Mouse (Mus musculus): ENCODE measurements around the gene Fam19a2. TPM values are rescaled to one million over a fixed set of nuclear protein-coding genes. Genes with fewer than 3 reads are reported as not detected.

The Fam19a2 gene
- total RNA-seq, 1 experiment from 2014 or later = 1.5 TPM

DNA sequence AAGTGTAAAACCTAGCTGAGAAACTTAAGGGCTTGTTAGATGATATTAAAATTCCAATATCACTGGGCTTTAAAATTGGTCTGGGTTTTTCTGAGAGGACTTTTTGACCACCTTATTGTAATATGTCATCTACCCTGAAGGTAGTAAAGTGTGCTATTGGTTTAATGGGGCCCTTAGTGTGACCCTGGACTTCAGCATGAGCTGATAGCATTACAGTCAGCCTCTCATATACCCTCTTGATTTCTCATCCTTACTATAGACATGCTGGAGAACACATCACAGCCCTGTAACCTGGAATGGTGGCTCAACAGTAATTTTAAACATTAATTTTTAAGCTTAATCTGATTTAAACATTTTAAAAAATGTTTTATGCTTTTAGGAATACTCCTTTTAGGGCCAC, 459.8 kb downstream of the Fam19a2 start:
- no peak for DNase-seq

DNA sequence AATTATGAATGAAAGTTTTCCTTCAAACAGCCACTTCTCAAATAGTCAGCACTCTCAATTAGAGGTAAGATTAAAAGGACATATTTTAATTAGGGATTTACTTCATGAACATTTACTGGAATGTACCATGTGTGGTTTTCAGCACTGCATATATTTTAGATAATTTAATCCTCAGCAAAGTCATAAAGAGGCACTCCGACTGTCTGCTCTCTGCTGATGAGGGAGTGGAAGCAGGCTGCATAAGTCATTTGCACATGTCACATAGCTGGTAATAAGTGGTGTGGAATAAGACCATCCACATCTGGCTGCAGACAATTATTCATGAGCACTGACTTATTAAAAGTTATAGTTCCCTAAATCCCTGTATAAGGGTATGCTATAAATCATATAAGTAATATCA, 484.5 kb downstream of the Fam19a2 start:
- DNase-seq = no peak

DNA sequence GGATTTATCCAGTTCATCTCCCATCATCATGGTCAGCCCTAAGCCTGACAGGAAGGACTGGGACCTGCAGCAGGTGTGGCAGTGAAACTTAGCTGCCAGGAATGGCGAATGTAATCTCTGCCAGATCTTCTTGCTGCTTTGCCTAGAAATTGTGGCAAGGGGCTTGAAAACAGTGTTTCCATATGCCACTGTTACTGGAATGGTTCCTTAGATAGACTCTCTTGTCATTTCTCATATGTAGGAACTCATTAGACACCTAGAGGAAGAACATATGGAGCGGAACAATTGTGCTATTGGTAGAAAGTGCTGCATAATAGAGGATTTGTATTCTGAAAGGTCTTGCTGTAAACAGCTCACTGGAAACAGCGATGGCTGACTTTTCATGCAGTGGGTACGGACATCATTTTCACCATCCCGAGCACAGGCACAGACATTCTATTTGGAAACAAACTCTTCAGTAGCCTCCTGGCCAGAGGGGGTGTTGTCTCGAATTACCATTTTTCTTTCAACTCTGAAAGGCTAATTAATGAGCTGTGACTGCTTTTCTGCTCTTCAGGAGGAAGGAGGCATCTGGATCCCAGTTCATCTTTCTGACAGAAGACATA, 488.0 kb downstream of the Fam19a2 start:
- DNase-seq = no peak

DNA sequence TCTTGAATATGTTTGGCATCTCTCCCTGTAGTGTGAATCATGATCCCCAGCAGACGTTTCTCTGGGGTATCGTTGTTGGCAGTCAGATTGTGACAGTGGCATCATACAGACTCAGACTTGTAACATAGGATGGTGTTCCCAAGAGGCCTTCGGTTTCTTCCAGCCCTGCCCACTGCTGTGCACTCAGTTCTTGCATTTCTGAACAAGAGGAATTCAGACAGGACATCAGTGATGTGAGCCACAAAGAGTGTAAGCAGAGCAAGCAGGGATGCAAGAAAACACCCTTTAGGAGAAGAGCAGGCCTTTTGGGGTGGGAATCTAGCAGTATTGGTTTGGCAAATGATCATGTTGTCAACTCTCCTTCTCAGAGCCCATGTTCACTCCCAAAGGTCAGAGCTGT, 489.0 kb downstream of the Fam19a2 start:
- DNase-seq = no peak

DNA sequence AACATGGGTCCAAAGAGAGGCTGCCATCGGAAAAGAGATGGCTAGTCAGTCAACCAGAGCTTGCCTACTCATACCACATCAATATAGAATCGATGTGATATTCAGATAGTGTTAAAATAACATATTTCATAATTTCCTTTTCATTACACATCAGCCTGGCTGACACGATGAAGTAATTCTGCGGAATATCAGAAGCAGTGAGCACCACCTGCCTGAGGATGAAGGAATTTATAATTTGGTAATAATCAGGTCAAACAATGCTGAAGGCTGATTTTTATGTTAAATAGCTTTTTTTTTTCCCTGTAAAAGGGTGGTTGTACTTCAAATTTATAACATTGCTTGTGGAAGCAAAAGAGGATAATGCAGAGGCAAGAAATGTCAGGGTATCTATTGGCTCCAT, 490.2 kb downstream of the Fam19a2 start:
- DNase-seq = no peak

DNA sequence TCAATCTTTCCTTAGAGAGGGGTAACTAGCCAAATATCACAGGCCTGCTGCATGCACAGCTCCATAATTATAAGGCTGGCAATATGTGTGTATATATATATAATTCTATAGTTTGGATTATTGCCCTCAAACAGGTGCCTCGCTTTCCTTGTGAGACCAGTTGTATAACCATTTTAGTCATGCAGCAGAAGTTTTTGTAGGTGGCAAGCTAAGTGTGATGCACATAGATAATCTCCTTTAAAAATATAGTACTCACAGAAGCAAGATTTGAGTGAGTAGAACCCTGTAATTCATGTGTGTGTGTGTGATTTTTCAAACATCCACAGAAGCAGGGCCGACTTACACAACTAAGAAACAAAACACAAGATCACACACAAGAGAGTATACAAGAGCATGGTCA, 525.6 kb downstream of the Fam19a2 start:
- DNase-seq = no peak

Other genes starting within 250 kb of the Fam19a2 start
- gene Mon2, start 187.5 kb upstream of the Fam19a2 start, total RNA-seq (2021) = 92.7 and 93.5 TPM in 2 replicates
- 92.7 and 94.4 TPM in 2 replicates for gene Usp15, start 67.0 kb upstream of the Fam19a2 start, total RNA-seq (2021)